12 mouse cellular contexts compared by ENCODE assay signal in genomic region chr6:73233202-73233726, GRCm38 (mm10). TPM values are rescaled to one million over a fixed set of nuclear protein-coding genes. Genes with fewer than 3 reads are reported as not detected.
DNase-seq lines count a peak whose midpoint lies in the region; ATAC-seq and TF ChIP-seq lines count a peak whose summit lies in the region.
"Had no signal": no experiment of that assay in that cellular context is flagged by ENCODE, and none has a peak within 500 bp of the region (broad histone marks: within the 10 kb centered on the region; RNA-seq: fewer than 3 reads in every experiment).

No protein-coding gene starts in this region.

- H3K36me3 ChIP-seq in forebrain, postnatal 0 days (ENCODE audit: insufficient read depth) = no peaks in the 10 kb centered on the region
- no peaks in the 10 kb centered on the region for H3K36me3 ChIP-seq in forebrain, embryonic 16.5 days (ENCODE audit: control insufficient read depth, insufficient read depth)
- no peaks in the 10 kb centered on the region for H3K36me3 ChIP-seq in splenic B cell, adult 2 months (ENCODE audit: control insufficient read depth, insufficient read depth, low read length, poor library complexity, severe bottlenecking)
- no peaks in the 10 kb centered on the region for H3K36me3 ChIP-seq in forebrain, embryonic 14.5 days (ENCODE audit: control insufficient read depth, insufficient read depth, low read length)
- H3K36me3 ChIP-seq: hindbrain, embryonic 12.5 days; neural tube, embryonic 15.5 days; stomach, embryonic 15.5 days had no signal

- no peak overlapping the region for H3K27ac ChIP-seq in forebrain, postnatal 0 days (ENCODE audit: low read depth, low read length)
- no peak overlapping the region for H3K27ac ChIP-seq in forebrain, embryonic 16.5 days (ENCODE audit: low read length)
- H3K27ac ChIP-seq in forebrain, embryonic 14.5 days (ENCODE audit: low read depth, low read length) = no peak overlapping the region
- H3K27ac ChIP-seq: hindbrain, embryonic 12.5 days; neural tube, embryonic 15.5 days; stomach, embryonic 15.5 days had no signal

- H3K4me3 ChIP-seq in forebrain, postnatal 0 days (ENCODE audit: low read depth, low read length) = no peak overlapping the region
- H3K4me3 ChIP-seq in forebrain, embryonic 16.5 days (replicated peaks; ENCODE audit: low read length) = no peak overlapping the region
- H3K4me3 ChIP-seq in forebrain, embryonic 14.5 days (ENCODE audit: low read depth, low read length) = no peak overlapping the region
- H3K4me3 ChIP-seq: hindbrain, embryonic 12.5 days; megakaryocyte, embryonic 14.5 days; neural tube, embryonic 15.5 days; stomach, embryonic 15.5 days had no signal

- H3K9me3 ChIP-seq in forebrain, postnatal 0 days (ENCODE audit: low read length) = no peaks in the 10 kb centered on the region
- no peaks in the 10 kb centered on the region for H3K9me3 ChIP-seq in forebrain, embryonic 16.5 days (ENCODE audit: control insufficient read depth, low read length)
- no peaks in the 10 kb centered on the region for H3K9me3 ChIP-seq in forebrain, embryonic 14.5 days (replicated peaks; ENCODE audit: control insufficient read depth, low read length)
- H3K9me3 ChIP-seq: hindbrain, embryonic 12.5 days; megakaryocyte, embryonic 14.5 days; neural tube, embryonic 15.5 days; stomach, embryonic 15.5 days had no signal

- no peaks in the 10 kb centered on the region for H3K27me3 ChIP-seq in forebrain, postnatal 0 days (ENCODE audit: insufficient read depth, low read length)
- H3K27me3 ChIP-seq in forebrain, embryonic 16.5 days (replicated peaks; ENCODE audit: control insufficient read depth, insufficient read depth, low read length) = no peaks in the 10 kb centered on the region
- H3K27me3 ChIP-seq in splenic B cell, adult 2 months (ENCODE audit: control insufficient read depth, insufficient read depth, low read length, poor library complexity, severe bottlenecking) = no peaks in the 10 kb centered on the region
- H3K27me3 ChIP-seq in forebrain, embryonic 14.5 days (replicated peaks; ENCODE audit: control insufficient read depth, insufficient read depth, low read length) = no peaks in the 10 kb centered on the region
- H3K27me3 ChIP-seq: hindbrain, embryonic 12.5 days; neural tube, embryonic 15.5 days; stomach, embryonic 15.5 days had no signal

- DNase-seq in forebrain, postnatal 0 days = no peak
- DNase-seq in retina, embryonic 14.5 days (ENCODE audit: low spot score) = peak; percentile 55
- DNase-seq in retina, postnatal 1 day = no peak
- DNase-seq in induced T-regulatory cell, adult 2 months (ENCODE audit: low read depth) = peak; percentile 62
- DNase-seq in splenic B cell, adult 2 months (ENCODE audit: low read depth, low spot score) = peak; percentile 65
- no peak for DNase-seq in forebrain, embryonic 14.5 days (ENCODE audit: low spot score)
- no peak for DNase-seq in right cerebral cortex, postnatal 25 days

- no peak for ATAC-seq in forebrain, postnatal 0 days
- ATAC-seq in forebrain, embryonic 16.5 days = no peak
- no peak for ATAC-seq in forebrain, embryonic 14.5 days

- no peak overlapping the region for H3K4me2 ChIP-seq in forebrain, postnatal 0 days (ENCODE audit: low read depth)
- no peak overlapping the region for H3K4me2 ChIP-seq in forebrain, embryonic 16.5 days (ENCODE audit: low read length)
- H3K4me2 ChIP-seq in forebrain, embryonic 14.5 days (ENCODE audit: low read length) = no peak overlapping the region
- H3K4me2 ChIP-seq: hindbrain, embryonic 12.5 days; neural tube, embryonic 15.5 days; stomach, embryonic 15.5 days had no signal

- TF ChIP-seq CTCF in forebrain, postnatal 0 days (IDR thresholded peaks at IDR 0.05; ENCODE audit: low read depth) = peak; percentile 21; the same call in 1 of the 2 replicates

- no peaks in the 10 kb centered on the region for H3K4me1 ChIP-seq in forebrain, postnatal 0 days (ENCODE audit: insufficient read depth)
- no peaks in the 10 kb centered on the region for H3K4me1 ChIP-seq in forebrain, embryonic 16.5 days (replicated peaks; ENCODE audit: control insufficient read depth, insufficient read depth, low read length)
- H3K4me1 ChIP-seq in forebrain, embryonic 14.5 days (ENCODE audit: control insufficient read depth, insufficient read depth, low read length) = no peaks in the 10 kb centered on the region
- H3K4me1 ChIP-seq: hindbrain, embryonic 12.5 days; neural tube, embryonic 15.5 days; stomach, embryonic 15.5 days had no signal

- 92% methylated on average over 6 of the region's 6 CpGs for WGBS in forebrain, postnatal 0 days
- 95% methylated on average over 6 of the region's 6 CpGs for WGBS in forebrain, embryonic 16.5 days
- WGBS in forebrain, embryonic 14.5 days = 92% methylated on average over 6 of the region's 6 CpGs

- H3K9ac ChIP-seq in forebrain, postnatal 0 days = no peak overlapping the region
- no peak overlapping the region for H3K9ac ChIP-seq in forebrain, embryonic 16.5 days (replicated peaks; ENCODE audit: low read depth, low read length)
- no peak overlapping the region for H3K9ac ChIP-seq in forebrain, embryonic 14.5 days (ENCODE audit: low read length)
- H3K9ac ChIP-seq: hindbrain, embryonic 12.5 days; neural tube, embryonic 15.5 days; stomach, embryonic 15.5 days had no signal

RNA-seq across cellular contexts. Expression of gene Dnah6, which starts 11.8 kb away (rescaled TPM):
- 1.1 and 1.8 TPM in 2 replicates for total RNA-seq in forebrain, postnatal 0 days (2014; rRNA removed)
- polyA plus RNA-seq in forebrain, postnatal 0 days (2015; fragmentation: Nextera tagmentation; extraction: Ambion mirVana) = 0.16 and 0.44 TPM in 2 replicates
- 0.20 and 0.23 TPM in 2 replicates for polyA plus RNA-seq in forebrain, embryonic 16.5 days (2015; fragmentation: Nextera tagmentation; extraction: Ambion mirVana)
- 0.34 and 0.42 TPM in 2 replicates for polyA plus RNA-seq in forebrain, embryonic 14.5 days (2014; fragmentation: Nextera tagmentation; extraction: Ambion mirVana)

RNA-seq across cellular contexts. Expression of gene Suclg1, which starts 14.9 kb away (rescaled TPM):
- 41.9 and 45.8 TPM in 2 replicates for total RNA-seq in forebrain, postnatal 0 days (2014; rRNA removed)
- polyA plus RNA-seq in forebrain, postnatal 0 days (2015; fragmentation: Nextera tagmentation; extraction: Ambion mirVana) = 125 and 134 TPM in 2 replicates
- 132 and 134 TPM in 2 replicates for polyA plus RNA-seq in forebrain, embryonic 16.5 days (2015; fragmentation: Nextera tagmentation; extraction: Ambion mirVana)
- polyA plus RNA-seq in forebrain, embryonic 14.5 days (2014; fragmentation: Nextera tagmentation; extraction: Ambion mirVana) = 163 and 179 TPM in 2 replicates

Comparison
In these comparisons a context has a peak if more than half of its experiments do, and no peak if none do; other contexts are left out.
1. DNase-seq: peak in retina, embryonic 14.5 days (single experiment), induced T-regulatory cell, adult 2 months (single experiment) and splenic B cell, adult 2 months (single experiment); none in forebrain, postnatal 0 days (single experiment), retina, postnatal 1 day (single experiment), forebrain, embryonic 14.5 days (single experiment) and right cerebral cortex, postnatal 25 days (single experiment).